Mouse (Mus musculus) bone marrow, adult 2 months (tissue): ENCODE data around the gene C1s1. TPM values are rescaled to one million over a fixed set of nuclear protein-coding genes. Genes with fewer than 3 reads are reported as not detected.
"Not testable (repeated sequence)": the region's sequence is repeated elsewhere in the genome, so short reads cannot be mapped to it uniquely, and the experiment has no call there.

ENCODE experiments used
- H3K27ac ChIP-seq: fragments of 200-500 bp; 2 replicates; pipeline ENCODE4 v1.5.1; 2012; ENCODE audit warnings: low read depth, mild to moderate bottlenecking, control low read depth, inconsistent platforms, low read length; ENCODE audit not compliant: control insufficient read depth, poor library complexity, insufficient read depth
- H3K4me1 ChIP-seq: fragments of 200-500 bp; 2 replicates; pipeline ENCODE4 v1.6.1; 2011; ENCODE audit warnings: low read length; ENCODE audit not compliant: control insufficient read depth, insufficient read depth
- H3K4me3 ChIP-seq: fragments of 200-500 bp; replicated peaks from 2 replicates; pipeline ENCODE3; 2011; ENCODE audit warnings: mild to moderate bottlenecking, low read depth, low read length, control low read depth; ENCODE audit not compliant: control insufficient read depth
- CTCF ChIP-seq: fragments of 200-500 bp; IDR thresholded peaks from 2 replicates; pipeline ENCODE4 v1.5.1; 2011; ENCODE audit warnings: low read length, control low read depth; ENCODE audit not compliant: control insufficient read depth, insufficient read depth
- POLR2A ChIP-seq: fragments of 200-500 bp; IDR thresholded peaks from 2 replicates; pipeline ENCODE4 v1.6.1; 2011; ENCODE audit warnings: low read depth, mild to moderate bottlenecking, control low read depth, low read length, borderline replicate concordance; ENCODE audit not compliant: control insufficient read depth
- whole genome bisulfite sequencing: fragments of 180-500 bp; shearing (Covaris S2); methylation state at CpG from one replicate; pipeline ENCODE4 v1.1.7; 2018; 5-methylcytosine and 5-hydroxymethylcytosine counted together
- polyA plus RNA-seq: library from polyadenylated mRNA; stranded (reverse); fragments of >200 nt; gene quantifications from 2 replicates; pipeline ENCODE4 v1.2.4, GENCODE M21; 2011; ENCODE audit warnings: low replicate concordance; ENCODE audit not compliant: missing spikeins, insufficient read depth, insufficient read length

The C1s1 gene
- polyA plus RNA-seq, 1 experiment = 5.2 TPM

GRCm38 (mm10) chr6:124512355-124512836 is 29.8 kb downstream of the C1s1 start, which contains the start of gene C1ra:
TSS of gene C1ra (plus strand) at chr6:124512405.
- WGBS = 3% methylated on average over 6 of the region's 6 CpGs
- peak within 1 kb of the TSS; percentile 45 for H3K4me3 ChIP-seq
- H3K27ac ChIP-seq = no peak within 1 kb of the TSS
- TF ChIP-seq CTCF (peak; percentile 56), POLR2A (no peak)
- H3K4me1 ChIP-seq = no peaks in the 10 kb centered on the region; the same call in 1 of the 2 replicates

GRCm38 (mm10) chr6:124511936-124512335 is 30.2 kb downstream of the C1s1 start:
- WGBS = 55% methylated on average over 6 of the region's 6 CpGs

GRCm38 (mm10) chr6:124509192-124509591 is 33.0 kb downstream of the C1s1 start:
- H3K4me1 ChIP-seq, H3K27ac ChIP-seq, H3K4me3 ChIP-seq: not testable (repeated sequence)
- WGBS = 80% methylated on average over 5 of the region's 5 CpGs

More at GRCm38 (mm10) chr6:124511936-124512335, 30.2 kb downstream of the C1s1 start:
- TF ChIP-seq POLR2A (no peak), CTCF (no peak)
- Histone ChIP-seq H3K27ac (no peak overlapping the region), H3K4me1 (peaks cover under 1% of the 10 kb centered on the region; the same call in 1 of the 2 replicates), H3K4me3 (no peak overlapping the region)

GRCm38 (mm10) chr6:124508292-124508691 is 33.9 kb downstream of the C1s1 start:
- no peak overlapping the region for H3K4me3 ChIP-seq
- no peak overlapping the region; the same call in 1 of the 2 replicates for H3K27ac ChIP-seq
- TF ChIP-seq CTCF = no peak
- no peak for TF ChIP-seq POLR2A
- WGBS = 47% methylated on average over 10 of the region's 10 CpGs
- H3K4me1 ChIP-seq = peaks cover 6% of the 10 kb centered on the region; the same call in 1 of the 2 replicates

GRCm38 (mm10) chr6:124506991-124507390 is 35.2 kb downstream of the C1s1 start:
- H3K4me1 ChIP-seq = peaks cover 6% of the 10 kb centered on the region; the same call in 1 of the 2 replicates
- 76% methylated on average over 6 of the region's 6 CpGs for WGBS
- H3K4me3 ChIP-seq = no peak overlapping the region
- no peak for TF ChIP-seq CTCF
- TF ChIP-seq POLR2A = no peak
- H3K27ac ChIP-seq = no peak overlapping the region

GRCm38 (mm10) chr6:124505028-124505427 is 37.1 kb downstream of the C1s1 start:
- WGBS = 6% methylated on average over 4 of the region's 4 CpGs
- peak overlapping the region; percentile 95 for H3K27ac ChIP-seq
- TF ChIP-seq POLR2A (no peak), CTCF (no peak)
- H3K4me1 ChIP-seq = peaks cover 6% of the 10 kb centered on the region; the same call in 1 of the 2 replicates
- peak overlapping the region; percentile 44 for H3K4me3 ChIP-seq

- TF ChIP-seq CTCF = no peak
- no peak for TF ChIP-seq POLR2A
- H3K4me1 ChIP-seq = peaks cover 6% of the 10 kb centered on the region; the same call in 1 of the 2 replicates
- H3K27ac ChIP-seq = no peak overlapping the region
- WGBS = 60% methylated on average over 5 of the region's 5 CpGs
- H3K4me3 ChIP-seq = no peak overlapping the region
Measured at GRCm38 (mm10) chr6:124502021-124502420, 40.1 kb downstream of the C1s1 start.

GRCm38 (mm10) chr6:124501473-124501872 is 40.7 kb downstream of the C1s1 start:
- Histone ChIP-seq H3K4me1 (peaks cover 5% of the 10 kb centered on the region; the same call in 1 of the 2 replicates), H3K4me3 (no peak overlapping the region), H3K27ac (no peak overlapping the region)
- TF ChIP-seq CTCF (no peak), POLR2A (no peak)
- 87% methylated on average over 4 of the region's 4 CpGs for WGBS

GRCm38 (mm10) chr6:124499914-124500566 is 42.1 kb downstream of the C1s1 start:
- no peak overlapping the region for H3K4me3 ChIP-seq
- TF ChIP-seq POLR2A (no peak), CTCF (no peak)
- WGBS = 85% methylated on average over 10 of the region's 10 CpGs
- peaks cover 2% of the 10 kb centered on the region; the same call in 1 of the 2 replicates for H3K4me1 ChIP-seq
- no peak overlapping the region for H3K27ac ChIP-seq
